Mouse (Mus musculus): Measurements from ENCODE around the gene Taf4. TPM values are rescaled to one million over a fixed set of nuclear protein-coding genes. Genes with fewer than 3 reads are reported as not detected.

Taf4 gene
- polyA plus RNA-seq, 1 experiment from 2014 or later: 14.0 TPM

- no peak overlapping the region for H3K4me3 ChIP-seq (ENCODE audit: inconsistent target)
- H3K79me2 ChIP-seq (ENCODE audit: inconsistent target): peaks cover 81% of the 10 kb centered on the region
- no peaks in the 10 kb centered on the region for H3K36me3 ChIP-seq (ENCODE audit: inconsistent target)
- WGBS (ENCODE audit: missing documents): 100% methylated on average over 1 of the region's 1 CpGs
- no peak overlapping the region for H3K27ac ChIP-seq
These were observed 34.8 kb downstream of the Taf4 start for GRCm38 (mm10) chr2:179941696-179942095.

GRCm38 (mm10) chr2:179937091-179937490 lies 39.4 kb downstream of the Taf4 start:
- H3K27ac ChIP-seq: no peak overlapping the region
- WGBS (ENCODE audit: missing documents): 0% methylated on average over 4 of the region's 4 CpGs
- no peaks in the 10 kb centered on the region for H3K36me3 ChIP-seq (ENCODE audit: inconsistent target)
- H3K79me2 ChIP-seq (ENCODE audit: inconsistent target): peaks cover 43% of the 10 kb centered on the region
- H3K4me3 ChIP-seq (ENCODE audit: inconsistent target): no peak overlapping the region

- Histone ChIP-seq H3K4me3 (ENCODE audit: inconsistent target) (no peak overlapping the region), H3K36me3 (ENCODE audit: inconsistent target) (peaks cover 10% of the 10 kb centered on the region; the same call in 1 of the 2 replicates), H3K79me2 (ENCODE audit: inconsistent target) (peaks cover 13% of the 10 kb centered on the region; the same call in 1 of the 2 replicates), H3K27ac (no peak overlapping the region)
- WGBS (ENCODE audit: missing documents): 55% methylated on average over 3 of the region's 3 CpGs
These were observed 42.3 kb downstream of the Taf4 start for GRCm38 (mm10) chr2:179934165-179934564.

- Histone ChIP-seq H3K27ac (no peak overlapping the region), H3K79me2 (ENCODE audit: inconsistent target) (peaks cover 8% of the 10 kb centered on the region; the same call in 1 of the 2 replicates), H3K36me3 (ENCODE audit: inconsistent target) (peaks cover 10% of the 10 kb centered on the region; the same call in 1 of the 2 replicates), H3K4me3 (ENCODE audit: inconsistent target) (no peak overlapping the region)
- 90% methylated on average over 14 of the region's 16 CpGs for WGBS (ENCODE audit: missing documents)
These were observed 44.7 kb downstream of the Taf4 start for GRCm38 (mm10) chr2:179931741-179932140.

- 94% methylated on average over 13 of the region's 13 CpGs for WGBS (ENCODE audit: missing documents)
- H3K27ac ChIP-seq: no peak overlapping the region
- H3K4me3 ChIP-seq (ENCODE audit: inconsistent target): no peak overlapping the region
- H3K36me3 ChIP-seq (ENCODE audit: inconsistent target): peaks cover 17% of the 10 kb centered on the region; the same call in 1 of the 2 replicates
- no peaks in the 10 kb centered on the region for H3K79me2 ChIP-seq (ENCODE audit: inconsistent target)
These were observed 47.3 kb downstream of the Taf4 start for GRCm38 (mm10) chr2:179929166-179929565.

GRCm38 (mm10) chr2:179924038-179924437 lies 52.4 kb downstream of the Taf4 start:
- peaks cover 39% of the 10 kb centered on the region for H3K36me3 ChIP-seq (ENCODE audit: inconsistent target)
- H3K79me2 ChIP-seq (ENCODE audit: inconsistent target): no peaks in the 10 kb centered on the region
- H3K4me3 ChIP-seq (ENCODE audit: inconsistent target): no peak overlapping the region
- WGBS (ENCODE audit: missing documents): 96% methylated on average over 6 of the region's 6 CpGs
- no peak overlapping the region for H3K27ac ChIP-seq

GRCm38 (mm10) chr2:179921021-179921653 lies 55.3 kb downstream of the Taf4 start:
- Histone ChIP-seq H3K36me3 (ENCODE audit: inconsistent target) (peaks cover 39% of the 10 kb centered on the region), H3K79me2 (ENCODE audit: inconsistent target) (no peaks in the 10 kb centered on the region), H3K4me3 (ENCODE audit: inconsistent target) (no peak overlapping the region), H3K27ac (no peak overlapping the region)
- 94% methylated on average over 8 of the region's 8 CpGs for WGBS (ENCODE audit: missing documents)

- Histone ChIP-seq H3K79me2 (ENCODE audit: inconsistent target) (no peaks in the 10 kb centered on the region), H3K27ac (no peak overlapping the region), H3K36me3 (ENCODE audit: inconsistent target) (peaks cover 43% of the 10 kb centered on the region), H3K4me3 (ENCODE audit: inconsistent target) (no peak overlapping the region)
- 66% methylated on average over 4 of the region's 4 CpGs for WGBS (ENCODE audit: missing documents)
These were observed 56.4 kb downstream of the Taf4 start for GRCm38 (mm10) chr2:179920042-179920441.

GRCm38 (mm10) chr2:179916877-179917673 lies 59.4 kb downstream of the Taf4 start:
- Histone ChIP-seq H3K4me3 (ENCODE audit: inconsistent target) (no peak overlapping the region), H3K79me2 (ENCODE audit: inconsistent target) (no peaks in the 10 kb centered on the region), H3K36me3 (ENCODE audit: inconsistent target) (peaks cover 37% of the 10 kb centered on the region), H3K27ac (no peak overlapping the region)
- 52% methylated on average over 5 of the region's 5 CpGs for WGBS (ENCODE audit: missing documents)

- H3K79me2 ChIP-seq (ENCODE audit: inconsistent target): no peaks in the 10 kb centered on the region
- no peak overlapping the region for H3K4me3 ChIP-seq (ENCODE audit: inconsistent target)
- H3K27ac ChIP-seq: no peak overlapping the region
- 85% methylated on average over 2 of the region's 2 CpGs for WGBS (ENCODE audit: missing documents)
- H3K36me3 ChIP-seq (ENCODE audit: inconsistent target): peaks cover 23% of the 10 kb centered on the region; the same call in 1 of the 2 replicates
These were observed 62.2 kb downstream of the Taf4 start for GRCm38 (mm10) chr2:179914246-179914645.

- Histone ChIP-seq H3K4me3 (ENCODE audit: inconsistent target) (no peak overlapping the region), H3K79me2 (ENCODE audit: inconsistent target) (no peaks in the 10 kb centered on the region), H3K27ac (no peak overlapping the region), H3K36me3 (ENCODE audit: inconsistent target) (peaks cover 23% of the 10 kb centered on the region; the same call in 1 of the 2 replicates)
- WGBS (ENCODE audit: missing documents): 94% methylated on average over 15 of the region's 15 CpGs
These were observed 63.1 kb downstream of the Taf4 start for GRCm38 (mm10) chr2:179913349-179913748.

GRCm38 (mm10) chr2:179912911-179913310 lies 63.5 kb downstream of the Taf4 start:
- Histone ChIP-seq H3K27ac (no peak overlapping the region), H3K4me3 (ENCODE audit: inconsistent target) (no peak overlapping the region), H3K79me2 (ENCODE audit: inconsistent target) (no peaks in the 10 kb centered on the region), H3K36me3 (ENCODE audit: inconsistent target) (peaks cover 23% of the 10 kb centered on the region; the same call in 1 of the 2 replicates)
- 95% methylated on average over 12 of the region's 12 CpGs for WGBS (ENCODE audit: missing documents)

- WGBS (ENCODE audit: missing documents): 93% methylated on average over 2 of the region's 2 CpGs
- H3K79me2 ChIP-seq (ENCODE audit: inconsistent target): no peaks in the 10 kb centered on the region
- no peaks in the 10 kb centered on the region for H3K36me3 ChIP-seq (ENCODE audit: inconsistent target)
- H3K27ac ChIP-seq: no peak overlapping the region
- no peak overlapping the region for H3K4me3 ChIP-seq (ENCODE audit: inconsistent target)
These were observed 79.5 kb downstream of the Taf4 start for GRCm38 (mm10) chr2:179896949-179897348.

GRCm38 (mm10) chr2:179891048-179891447 lies 85.4 kb downstream of the Taf4 start:
- Histone ChIP-seq H3K36me3 (ENCODE audit: inconsistent target) (no peaks in the 10 kb centered on the region), H3K4me3 (ENCODE audit: inconsistent target) (no peak overlapping the region), H3K79me2 (ENCODE audit: inconsistent target) (no peaks in the 10 kb centered on the region), H3K27ac (no peak overlapping the region)
- 89% methylated on average over 3 of the region's 3 CpGs for WGBS (ENCODE audit: missing documents)

- Histone ChIP-seq H3K27ac (no peak overlapping the region), H3K4me3 (ENCODE audit: inconsistent target) (no peak overlapping the region), H3K36me3 (ENCODE audit: inconsistent target) (no peaks in the 10 kb centered on the region), H3K79me2 (ENCODE audit: inconsistent target) (no peaks in the 10 kb centered on the region)
- WGBS (ENCODE audit: missing documents): 49% methylated on average over 7 of the region's 7 CpGs
These were observed 91.9 kb downstream of the Taf4 start for GRCm38 (mm10) chr2:179884561-179884960.

Measured in macrophage (primary cell).